Mouse (Mus musculus): ENCODE data around the gene Afap1l2.

GRCm38 (mm10) chr19:56972768-56973167 lies 35.3 kb downstream of the Afap1l2 start:
- TF ChIP-seq CTCF (IDR thresholded peaks at IDR 0.05) (no peak), EP300 (IDR thresholded peaks at IDR 0.05) (no peak)

Data from lung, postnatal 0 days (tissue).